Mouse (Mus musculus): ENCODE results near the gene Ces2h. TPM values are rescaled to one million over a fixed set of nuclear protein-coding genes. Genes with fewer than 3 reads are reported as not detected.
"Not testable (repeated sequence)": the region's sequence is repeated elsewhere in the genome, so short reads cannot be mapped to it uniquely, and the experiment has no call there.

The Ces2h gene
- not detected for total RNA-seq (2021)
- long read RNA-seq, experiment 1, result 0 reads
- long read RNA-seq, experiment 2, result 0 reads

DNA sequence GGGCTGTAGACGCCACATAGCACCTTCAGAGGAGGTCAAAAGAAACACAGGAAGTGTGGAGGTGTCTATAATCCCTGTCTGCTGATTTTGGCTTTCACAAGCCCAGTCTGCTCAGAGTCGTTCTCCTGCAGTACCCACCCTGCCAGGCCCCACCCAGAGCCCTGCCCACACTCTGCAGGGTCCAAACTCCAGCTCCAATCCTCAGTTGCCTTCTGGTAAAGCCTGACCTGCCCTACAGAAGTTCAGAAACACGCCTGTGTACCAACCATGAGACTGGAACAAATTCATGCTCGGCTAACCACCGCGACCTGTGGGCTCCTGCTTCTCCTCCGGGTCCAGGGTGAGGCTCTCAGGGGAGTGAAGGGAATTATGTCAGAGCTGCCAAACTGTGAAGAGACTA, at the start of gene Ces2h:
Gene Ces2h (plus strand): TSS at position 268 of the 400 bp plus-strand sequence.
- DNase-seq, result no peak

DNA sequence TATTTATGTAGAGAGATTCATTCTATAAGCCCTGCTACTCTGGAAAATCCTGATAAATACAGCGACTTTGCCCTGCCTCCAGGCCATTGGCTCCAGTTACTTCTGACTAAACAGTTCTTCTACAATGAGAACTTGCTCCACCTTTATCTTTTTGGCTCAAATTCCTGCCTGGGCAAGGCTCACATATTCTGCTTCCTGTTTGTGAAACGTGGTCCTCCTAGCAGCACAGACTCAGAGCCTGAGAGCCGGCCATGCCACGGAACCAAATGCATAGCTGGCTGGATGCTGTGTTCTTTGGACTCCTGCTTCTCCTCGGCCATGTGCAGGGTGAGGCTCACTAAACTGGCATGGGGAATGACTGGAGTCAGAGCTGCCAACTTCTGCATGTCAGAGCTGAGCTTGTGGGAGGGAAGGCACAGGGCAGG, 39.1 kb upstream of the Ces2h start, which contains the start of gene Ces2g:
Gene Ces2g (plus strand): TSS at position 182 of the 425 bp plus-strand sequence.
- DNase-seq, result peak; percentile 81 to 87

DNA sequence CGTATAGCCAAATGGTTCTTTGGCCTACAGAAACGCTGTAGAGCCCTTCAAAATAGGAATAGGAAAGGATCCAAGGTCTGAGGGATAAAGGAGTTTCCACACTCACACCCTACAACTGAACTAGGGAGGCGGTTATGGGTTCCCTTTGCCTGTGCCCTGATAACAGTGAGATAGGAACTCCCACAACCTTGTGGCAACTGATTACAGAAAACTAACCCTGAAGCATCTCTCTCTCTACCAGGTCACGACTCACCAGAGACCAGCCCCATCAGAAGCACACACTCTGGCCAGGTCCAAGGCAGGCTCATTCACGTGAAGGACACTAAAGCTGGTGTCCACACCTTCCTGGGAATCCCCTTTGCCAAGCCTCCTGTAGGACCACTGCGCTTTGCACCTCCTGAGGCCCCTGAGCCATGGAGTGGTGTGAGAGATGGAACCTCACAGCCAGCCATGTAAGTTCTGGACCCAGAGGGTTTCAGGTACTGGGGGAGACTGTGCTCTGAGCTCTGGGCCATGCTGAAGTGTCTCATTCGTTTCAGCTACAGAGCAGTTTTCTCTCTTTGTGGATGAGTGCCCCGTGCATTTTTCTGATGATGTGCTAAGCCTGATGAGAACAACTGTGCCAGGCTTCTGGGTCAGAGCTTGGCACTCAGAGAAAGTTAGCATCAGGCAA, 38.3 kb upstream of the Ces2h start:
- DNase-seq, result peak in 1 of 2 experiments; percentile 3

DNA sequence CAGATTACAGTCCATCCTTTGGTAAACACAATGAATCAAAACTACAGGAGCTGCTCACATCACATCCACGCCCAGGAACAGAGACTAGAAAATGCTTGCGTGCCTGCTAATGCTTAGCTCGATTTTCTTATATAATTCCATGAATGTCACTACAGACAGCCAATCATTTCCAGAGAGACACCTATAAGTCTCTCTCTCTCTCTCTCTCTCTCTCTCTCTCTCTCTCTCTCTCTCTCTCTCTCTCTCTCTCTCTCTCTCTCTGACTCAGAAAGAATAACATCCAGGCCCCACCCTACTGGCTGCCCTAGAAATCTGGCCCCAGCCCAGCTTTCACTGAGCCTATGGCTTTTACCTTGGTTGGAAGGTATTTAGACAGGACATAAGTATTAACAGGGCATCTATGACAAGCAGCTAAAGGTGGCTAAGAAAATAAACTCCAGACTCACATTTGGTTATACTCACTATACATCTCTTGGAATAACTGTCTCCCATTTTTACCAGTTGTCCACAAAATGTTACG, 37.2 kb upstream of the Ces2h start:
- DNase-seq, result no peak

DNA sequence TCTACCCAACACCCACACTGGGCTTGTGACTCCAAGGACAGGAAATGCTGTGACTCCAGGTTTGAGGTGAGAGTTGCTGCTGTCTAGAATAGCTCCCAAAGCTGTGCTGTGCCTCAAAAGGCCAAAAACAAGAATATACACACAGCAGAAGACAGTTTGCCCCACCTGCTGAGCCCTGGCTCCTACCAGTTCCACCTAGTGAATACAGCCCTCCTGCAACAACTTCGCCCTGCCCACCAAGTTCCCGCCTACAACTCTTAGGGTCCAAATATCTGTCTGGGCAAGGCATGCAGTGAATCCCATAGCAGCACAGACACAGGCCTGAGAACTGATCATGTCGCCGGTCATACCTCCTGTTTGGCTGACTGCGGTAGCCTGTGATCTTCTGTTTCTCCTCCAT, 16.5 kb upstream of the Ces2h start:
- DNase-seq, result no peak

DNA sequence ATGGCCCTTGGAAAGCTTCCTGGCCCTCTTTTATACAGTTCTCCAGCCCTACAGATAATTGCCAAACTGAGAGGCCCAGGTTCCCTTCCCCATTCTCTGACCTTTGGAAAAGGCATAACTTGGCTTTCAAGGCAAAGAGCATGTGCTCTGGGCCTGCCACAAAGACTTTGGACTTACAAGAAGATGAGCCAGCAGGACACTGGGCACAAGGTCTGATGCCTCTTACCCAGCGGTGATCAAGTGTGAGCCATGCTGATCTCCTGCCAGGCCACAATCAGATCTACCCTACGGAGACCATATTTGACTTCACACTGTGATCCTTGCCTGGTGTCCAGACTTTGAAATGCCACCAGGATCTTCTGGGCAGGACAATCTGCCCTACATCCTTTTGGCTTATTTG, 15.7 kb upstream of the Ces2h start:
- no peak for DNase-seq

DNA sequence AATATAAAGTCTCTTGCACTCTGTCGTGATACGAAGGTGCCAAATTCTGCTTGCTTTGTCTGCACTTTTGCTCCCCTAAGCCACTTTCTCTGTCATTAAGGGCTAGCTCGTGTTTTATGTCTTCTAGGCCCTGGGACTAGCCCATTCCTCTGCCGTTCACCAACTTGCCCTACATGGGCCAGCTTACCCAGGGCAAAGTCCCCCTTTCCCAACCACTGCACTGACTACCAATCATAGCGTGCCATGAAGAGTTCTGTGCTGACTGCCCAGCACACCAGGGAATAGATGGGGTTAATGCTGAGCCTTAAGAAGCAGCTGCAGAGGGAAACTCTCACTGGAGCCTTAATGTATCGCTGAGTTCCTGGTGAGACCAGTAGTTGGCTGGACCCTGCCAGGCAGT, 2.5 kb upstream of the Ces2h start:
- DNase-seq, result no peak

DNA sequence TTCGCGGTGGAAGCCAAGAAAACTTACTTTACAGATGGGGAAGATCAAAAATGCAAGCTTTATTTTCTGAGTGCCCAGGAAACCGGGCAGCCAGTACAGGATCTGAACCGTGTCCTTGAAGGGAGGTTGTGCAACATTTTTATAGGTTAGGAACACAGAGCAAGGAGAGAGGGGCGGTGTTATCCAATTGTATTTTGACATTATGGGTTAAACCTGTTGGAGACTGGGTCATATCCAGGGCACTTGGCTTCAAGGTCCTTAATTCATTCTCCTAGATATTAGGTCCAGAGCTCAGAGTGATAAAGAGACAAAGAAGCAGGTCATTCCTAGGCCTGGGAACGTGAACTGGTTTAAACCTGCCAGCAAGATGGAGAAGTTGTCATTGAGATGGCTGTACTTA, 1.5 kb upstream of the Ces2h start:
- no peak for DNase-seq

DNA sequence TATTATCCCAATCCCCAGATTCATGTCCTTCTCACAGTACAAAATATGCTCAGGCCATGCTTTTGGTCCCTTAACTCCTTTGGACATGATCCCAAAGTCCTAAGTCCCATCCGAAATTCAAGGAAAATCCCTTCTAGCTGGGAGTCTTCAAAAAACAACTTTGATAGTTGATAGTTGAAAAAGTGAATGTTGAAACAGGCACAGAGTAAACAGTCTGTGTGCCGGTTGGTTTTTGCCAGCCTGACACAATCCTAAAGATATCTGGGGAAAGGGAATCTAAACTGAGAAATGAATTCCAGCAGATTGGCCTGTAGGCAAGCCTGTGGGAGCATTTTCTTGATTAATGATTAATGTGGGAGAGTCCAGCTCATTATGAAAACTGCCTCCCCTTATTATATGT, 9.3 kb downstream of the Ces2h start:
- no peak for DNase-seq

DNA sequence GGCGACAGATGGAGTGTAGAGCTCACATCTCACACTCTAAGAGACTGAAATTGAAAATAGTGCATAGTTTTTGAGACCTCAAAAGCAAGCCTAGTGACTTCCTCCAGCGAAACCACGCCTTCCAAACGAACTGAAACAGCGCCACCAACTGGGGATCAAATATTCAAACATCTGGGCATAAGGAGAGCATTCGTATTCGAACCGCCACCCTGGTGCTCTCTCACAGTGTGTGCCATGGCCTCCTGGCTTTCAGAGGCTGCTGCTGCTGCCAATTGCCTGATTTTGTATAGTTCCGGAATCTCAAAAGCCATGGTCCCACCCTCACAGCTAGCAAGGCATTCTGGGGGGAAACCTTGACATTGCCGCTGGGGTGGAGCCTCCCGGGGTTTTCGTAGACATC, 10.5 kb downstream of the Ces2h start:
- DNase-seq, result peak in 1 of 2 experiments; percentile 16

DNA sequence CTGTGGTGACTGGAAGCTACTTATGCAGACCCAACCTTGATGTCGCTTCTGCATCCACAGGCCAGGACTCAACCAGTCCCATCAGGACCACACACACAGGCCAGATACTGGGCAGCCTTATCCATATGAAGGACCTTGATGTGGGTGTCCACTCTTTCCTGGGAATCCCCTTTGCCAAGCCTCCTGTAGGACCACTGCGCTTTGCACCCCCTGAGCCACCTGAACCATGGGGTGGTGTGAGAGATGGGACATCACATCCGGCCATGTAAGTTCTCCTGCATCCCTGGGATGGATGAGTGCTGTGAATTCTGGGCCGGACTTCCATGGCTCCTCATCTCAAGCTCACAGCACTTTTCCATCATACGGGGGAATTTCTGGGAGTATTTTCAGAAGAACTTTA, 13.7 kb downstream of the Ces2h start:
- no peak for DNase-seq

DNA sequence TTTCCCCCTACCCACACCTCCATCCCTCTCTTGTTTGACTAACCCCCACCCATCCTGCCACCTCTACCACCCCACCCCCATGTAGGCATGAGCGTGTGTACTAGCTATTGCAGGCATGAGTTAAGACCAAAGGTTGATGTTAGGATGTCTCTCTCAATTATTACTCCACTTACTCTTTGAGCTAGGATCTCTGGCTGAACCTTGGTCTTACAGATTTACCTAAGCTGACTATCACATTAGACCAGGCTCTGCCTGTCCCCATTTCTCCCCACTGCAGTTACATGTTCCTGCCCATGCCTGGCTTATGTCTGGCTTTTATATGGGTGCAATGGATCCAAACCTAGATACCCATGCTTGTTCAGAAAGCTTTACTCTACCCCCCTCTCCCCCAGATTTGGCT, 21.3 kb downstream of the Ces2h start:
- DNase-seq, result no peak

DNA sequence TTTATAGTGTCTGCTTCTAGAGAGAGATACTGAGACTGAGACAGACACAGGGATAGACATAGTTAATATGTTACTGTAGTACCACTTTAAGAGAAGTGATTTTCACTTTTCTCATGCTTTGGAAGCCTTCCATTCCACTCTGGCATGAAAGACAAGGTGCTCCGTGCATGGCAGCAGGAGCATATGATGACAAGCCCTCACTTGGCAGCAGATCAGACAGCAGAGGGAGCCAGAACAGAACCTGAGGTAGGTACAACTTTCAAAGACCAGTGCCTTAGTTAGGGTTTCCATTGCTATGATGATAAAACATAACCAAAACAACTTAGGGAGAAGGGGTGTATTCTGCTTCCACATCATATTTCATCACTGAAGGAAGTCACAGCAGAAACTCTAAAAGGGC, 22.4 kb downstream of the Ces2h start:
- DNase-seq, result peak in 1 of 2 experiments; percentile 5

DNA sequence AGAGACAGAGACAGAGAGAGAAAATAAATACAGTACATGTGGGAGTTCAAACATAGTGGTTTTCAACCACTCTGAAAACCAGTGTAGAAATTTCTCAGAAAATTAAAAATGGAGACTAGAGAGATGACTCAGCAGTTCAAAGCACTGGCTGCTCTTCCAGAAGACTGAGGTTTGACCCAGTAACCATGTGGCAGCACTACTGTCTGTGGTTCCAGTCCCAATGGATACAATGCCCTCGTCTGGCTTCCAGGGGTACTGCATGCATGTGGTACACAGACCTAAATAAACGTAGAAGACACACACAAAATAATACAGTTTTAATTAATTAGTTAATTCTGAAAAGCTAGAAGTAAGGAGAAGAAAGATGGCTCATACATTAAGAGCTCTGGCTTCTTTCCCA, 24.4 kb downstream of the Ces2h start:
- DNase-seq, result no peak

DNA sequence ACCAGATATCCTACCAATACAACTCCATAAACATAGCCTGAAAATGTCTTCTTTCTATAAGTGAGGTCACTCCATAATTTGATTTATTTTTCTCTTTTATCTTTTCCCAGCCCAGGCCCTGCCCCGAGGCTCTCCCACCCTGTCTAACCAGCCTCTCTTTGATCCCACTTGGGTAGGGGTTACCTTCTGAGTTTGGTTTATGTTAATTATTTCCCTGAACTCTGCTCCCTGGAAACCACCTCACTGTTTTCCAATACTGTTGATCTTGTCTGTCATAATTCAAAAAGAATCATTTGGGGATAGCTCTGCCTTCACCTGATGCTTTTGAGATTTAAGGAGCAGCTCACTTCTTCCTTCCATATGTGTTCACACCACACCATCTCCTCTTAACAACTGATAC, 42.9 kb downstream of the Ces2h start:
- no peak for DNase-seq

DNA sequence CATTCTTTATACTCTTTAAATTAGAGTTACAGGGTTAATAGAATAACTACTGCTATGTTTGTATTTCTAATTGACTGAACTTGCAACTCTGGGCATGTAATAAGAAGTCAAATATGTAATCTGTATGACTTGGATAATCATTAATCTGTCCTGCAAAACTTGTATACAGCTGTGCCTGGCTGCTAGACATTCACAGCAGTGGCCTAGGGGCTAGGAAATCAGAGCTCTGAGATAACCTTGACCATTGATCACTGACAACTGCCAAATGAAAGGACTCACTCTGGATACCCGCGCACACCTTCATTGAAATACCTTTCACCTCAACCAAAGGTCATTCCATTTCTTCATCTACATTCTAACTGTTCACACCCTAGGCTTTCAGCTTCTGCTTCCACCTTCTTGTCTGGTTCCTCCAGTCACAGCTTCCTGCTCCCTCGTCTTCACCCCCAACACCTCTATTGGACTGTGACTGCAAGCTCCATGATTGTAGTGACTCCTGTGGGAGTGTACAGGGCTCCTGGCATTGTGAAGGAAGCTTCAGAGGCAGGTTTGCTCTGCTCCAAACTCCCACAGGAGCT, 45.3 kb downstream of the Ces2h start:
- no peak for DNase-seq

DNA sequence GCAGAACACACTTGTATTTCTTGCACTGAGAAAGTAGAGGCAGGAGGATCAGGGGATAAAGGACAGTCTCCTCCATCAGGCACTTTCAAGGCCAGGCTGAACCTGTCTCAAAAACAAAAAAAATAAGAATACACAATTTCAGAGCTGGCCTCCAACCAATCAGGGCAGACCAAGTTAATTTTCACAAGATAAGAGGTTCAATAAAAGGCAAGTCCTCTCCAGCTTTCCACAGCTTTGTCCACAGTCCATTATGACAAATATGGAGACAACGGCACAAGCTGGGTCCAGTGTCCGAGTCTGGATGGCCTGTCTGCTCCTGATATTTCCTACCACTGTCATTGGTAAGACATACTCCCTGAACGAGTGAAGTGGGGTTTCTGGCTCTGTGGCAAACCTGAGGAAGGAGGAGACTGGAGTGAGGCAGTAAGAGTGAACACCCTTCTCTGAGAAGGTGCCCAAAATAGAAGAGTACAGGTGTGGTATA, 47.8 kb downstream of the Ces2h start, which contains the start of gene Ces3a:
Gene Ces3a (plus strand): TSS at position 231 of the 484 bp plus-strand sequence.
- DNase-seq, result no peak

DNA sequence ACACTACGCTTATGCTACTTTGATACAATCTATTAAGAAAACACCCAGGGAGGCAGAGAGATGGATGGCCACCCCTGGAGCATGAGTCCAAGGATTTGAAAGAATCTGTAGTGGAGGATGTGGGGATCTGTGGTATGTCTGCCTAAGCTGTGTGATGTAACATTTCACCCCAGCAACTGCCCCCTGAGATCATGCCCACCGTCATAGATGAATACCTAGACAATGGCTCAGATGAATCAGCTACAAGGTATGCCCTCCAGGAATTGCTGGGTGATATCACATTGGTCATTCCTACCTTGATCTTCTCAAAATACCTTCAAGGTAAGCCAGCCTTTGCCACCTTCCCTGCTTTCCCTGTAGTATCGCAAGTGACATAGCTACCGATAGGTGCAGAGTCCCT, 55.6 kb downstream of the Ces2h start:
- DNase-seq, result no peak

DNA sequence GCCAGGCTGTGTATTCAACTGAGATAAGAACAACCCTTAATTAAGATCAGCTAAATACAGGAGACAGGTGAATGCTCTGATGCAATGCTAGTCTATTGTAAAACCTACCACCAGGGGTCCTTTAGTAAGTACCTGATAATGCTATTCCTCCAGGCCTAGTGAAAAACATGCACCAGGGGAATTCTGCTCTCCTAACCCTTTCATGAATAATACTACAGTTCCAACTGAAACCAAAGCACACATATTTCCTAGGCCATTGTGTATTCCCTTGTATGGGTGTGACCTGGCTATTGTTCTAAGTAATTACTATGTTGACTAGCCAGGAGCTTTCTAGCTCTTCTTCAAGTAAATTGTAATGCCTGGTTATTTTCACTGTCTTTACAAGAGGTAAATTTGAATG, 59.4 kb downstream of the Ces2h start:
- DNase-seq, result no peak

DNA sequence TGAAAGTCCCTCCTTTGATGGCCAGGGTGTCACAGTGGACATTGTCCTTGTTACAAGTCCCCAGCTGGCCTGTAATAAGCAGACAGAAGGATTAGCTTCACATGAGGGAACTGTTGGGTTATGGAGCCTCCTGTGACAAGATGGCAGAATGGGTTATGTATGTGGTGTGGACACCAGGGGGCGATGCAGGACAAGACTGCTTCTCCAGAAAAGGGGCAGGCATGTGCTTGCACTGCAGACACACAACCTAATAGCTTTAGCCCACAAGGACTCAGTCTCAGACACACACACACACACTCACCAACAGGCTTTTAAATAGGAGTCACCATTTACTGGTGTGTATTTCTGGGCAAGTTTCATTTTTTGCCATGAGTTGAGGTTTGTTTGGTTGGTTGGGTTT, 66.1 kb downstream of the Ces2h start:
- peak; percentile 17 to 39 for DNase-seq

DNA sequence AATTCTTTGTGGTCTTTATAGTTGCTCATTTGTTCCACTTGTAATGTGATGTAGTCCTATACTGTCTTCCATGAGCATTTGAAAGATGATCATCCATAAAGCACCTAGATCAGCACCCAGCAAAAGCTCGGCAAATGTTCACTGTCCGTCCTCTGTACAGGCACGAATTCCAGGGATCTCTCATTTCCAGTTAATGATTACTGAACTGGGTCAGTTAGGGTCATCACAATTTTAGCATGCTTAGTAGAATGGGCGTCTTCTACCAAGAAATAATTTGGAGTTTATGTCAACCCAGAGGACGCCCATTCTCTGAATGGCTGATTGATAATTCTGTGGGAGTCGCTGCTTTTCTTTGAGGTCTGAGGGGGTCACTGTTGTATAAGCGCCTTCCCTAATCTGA, 67.3 kb downstream of the Ces2h start:
- DNase-seq, result not testable (repeated sequence)

DNA sequence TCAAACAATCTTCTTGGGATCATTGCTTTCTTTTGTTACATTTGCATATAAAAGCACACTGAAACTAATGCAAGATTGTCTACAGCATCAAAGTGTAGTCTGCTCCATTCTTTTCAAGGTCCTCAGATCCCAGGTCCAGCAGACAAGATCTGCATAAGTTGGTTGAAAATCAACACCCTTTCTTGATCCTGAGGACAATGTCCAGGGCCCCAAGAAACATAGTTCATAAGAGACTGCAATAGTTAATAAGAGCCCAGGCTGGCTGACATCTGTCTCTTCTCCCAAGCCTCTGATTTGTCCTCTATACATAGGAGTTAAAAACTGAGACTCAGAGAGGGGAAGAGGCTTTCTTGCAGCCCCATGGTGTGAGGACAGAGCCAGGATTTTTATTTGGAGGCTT, 68.3 kb downstream of the Ces2h start:
- DNase-seq, result no peak
